Mouse (Mus musculus): ENCODE measurements around the gene Knop1.

- no peak for TF ChIP-seq GATA1 (IDR thresholded peaks at IDR 0.05; ENCODE audit: borderline replicate concordance, low read length)
- TF ChIP-seq FLI1 (IDR thresholded peaks at IDR 0.05; ENCODE audit: low read length), result no peak
Observed at GRCm38 (mm10) chr7:118846329-118846728, 9.7 kb downstream of the Knop1 start.

Data from megakaryocyte, embryonic 14.5 days (primary cell).